Mouse (Mus musculus) frontal cortex, postnatal 10 days (tissue): ENCODE results near the gene Prokr2.

Experiments
- DNase-seq, 2 experiments: peaks; one replicate each; pipeline ENCODE4 v3.0.0; 2022; ENCODE audit warnings: low spot score in 2 of 2, mixed read lengths in 1 of 2

The Prokr2 gene

DNA sequence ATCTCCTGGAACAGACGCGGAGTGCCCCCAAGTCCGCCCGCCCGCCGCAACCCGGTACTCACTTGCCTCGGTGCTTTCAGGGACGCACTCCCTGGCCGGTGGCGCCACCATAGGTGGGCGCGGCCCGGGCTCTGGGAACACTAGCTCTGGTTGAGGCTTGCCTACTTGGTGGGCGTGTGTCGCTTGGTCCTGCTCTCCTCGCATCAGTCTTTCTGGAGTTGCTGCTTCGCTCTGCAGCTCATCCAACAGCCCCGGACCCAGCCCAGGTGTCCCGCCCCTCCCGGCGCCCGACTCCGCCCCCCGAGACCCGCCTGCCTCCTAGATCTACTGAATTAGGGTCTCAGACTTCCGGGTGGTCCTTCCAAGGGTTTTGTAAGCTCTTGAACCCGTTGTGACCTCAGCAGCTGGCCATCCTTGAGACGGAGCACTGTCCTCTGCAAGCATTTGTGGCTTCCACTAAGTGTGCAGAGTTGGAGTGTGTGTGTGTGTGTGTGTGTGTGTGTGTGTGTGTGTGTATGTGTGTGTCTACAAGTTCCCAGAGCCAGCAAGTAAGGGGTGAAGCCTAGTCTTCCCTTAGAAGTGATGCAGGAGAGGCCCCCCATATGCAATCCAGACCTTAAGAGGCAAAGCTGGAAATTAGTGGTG is at the start of gene Prokr2:
Gene Prokr2 (minus strand): TSS at position 254 of the 645 bp plus-strand sequence.
- no peak for DNase-seq

DNA sequence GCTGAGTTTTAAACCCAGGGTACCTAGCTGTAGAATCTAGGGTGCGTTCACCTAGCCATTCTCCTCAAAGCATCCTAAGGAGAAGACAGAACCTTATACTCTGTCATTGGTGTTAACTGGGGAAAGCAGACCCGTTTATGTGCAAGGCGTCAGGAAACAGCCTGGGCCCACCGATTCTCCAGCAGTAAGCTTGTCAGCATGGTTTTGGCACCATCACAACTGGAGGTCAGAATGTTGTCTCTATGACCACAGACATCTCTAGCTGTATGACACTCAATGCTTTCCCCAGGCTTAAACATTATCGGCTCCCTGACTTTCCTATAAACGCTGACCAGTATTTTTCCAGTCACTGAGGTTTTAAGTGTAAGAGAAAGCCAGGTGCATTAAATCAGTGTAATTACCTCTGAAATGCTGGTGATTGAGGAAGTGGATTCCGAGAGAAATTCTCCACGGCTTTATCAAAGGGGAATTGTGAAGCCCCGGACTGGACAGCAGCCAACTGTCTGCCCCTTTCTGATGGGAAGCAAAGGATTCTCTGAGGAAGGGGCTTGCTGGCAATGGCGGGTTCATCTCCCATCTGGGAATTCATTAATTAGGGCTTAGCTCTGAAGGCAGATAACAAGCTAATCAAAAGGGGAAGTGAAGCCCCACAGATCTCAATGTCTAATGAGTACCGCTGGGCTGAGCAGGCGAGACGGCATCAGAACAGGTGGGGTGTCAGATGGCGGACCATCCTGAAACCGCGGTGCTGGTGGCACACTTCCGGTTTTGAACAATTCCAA is 42.1 kb upstream of the Prokr2 start:
- peak in 1 of 2 experiments; percentile 16 for DNase-seq

DNA sequence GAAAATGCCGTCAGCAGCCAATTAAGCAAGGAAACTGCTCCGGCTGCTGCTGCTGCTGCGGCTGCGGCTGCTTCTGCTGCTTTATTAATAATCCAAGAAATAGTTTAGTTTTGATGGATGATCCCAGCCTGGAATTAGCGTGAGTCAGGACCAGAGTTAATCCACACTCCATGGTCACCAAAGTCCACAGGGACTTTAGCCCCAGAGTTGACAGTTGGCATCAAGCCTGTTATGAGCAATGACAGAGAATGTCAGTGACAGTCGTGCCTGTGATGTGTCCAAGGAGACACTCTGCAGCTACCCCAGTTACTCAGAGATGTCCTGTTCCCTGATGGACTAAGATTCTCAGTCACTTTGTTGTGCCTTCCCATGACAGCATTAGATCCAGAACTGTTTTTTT is 40.3 kb upstream of the Prokr2 start:
- DNase-seq: no peak

DNA sequence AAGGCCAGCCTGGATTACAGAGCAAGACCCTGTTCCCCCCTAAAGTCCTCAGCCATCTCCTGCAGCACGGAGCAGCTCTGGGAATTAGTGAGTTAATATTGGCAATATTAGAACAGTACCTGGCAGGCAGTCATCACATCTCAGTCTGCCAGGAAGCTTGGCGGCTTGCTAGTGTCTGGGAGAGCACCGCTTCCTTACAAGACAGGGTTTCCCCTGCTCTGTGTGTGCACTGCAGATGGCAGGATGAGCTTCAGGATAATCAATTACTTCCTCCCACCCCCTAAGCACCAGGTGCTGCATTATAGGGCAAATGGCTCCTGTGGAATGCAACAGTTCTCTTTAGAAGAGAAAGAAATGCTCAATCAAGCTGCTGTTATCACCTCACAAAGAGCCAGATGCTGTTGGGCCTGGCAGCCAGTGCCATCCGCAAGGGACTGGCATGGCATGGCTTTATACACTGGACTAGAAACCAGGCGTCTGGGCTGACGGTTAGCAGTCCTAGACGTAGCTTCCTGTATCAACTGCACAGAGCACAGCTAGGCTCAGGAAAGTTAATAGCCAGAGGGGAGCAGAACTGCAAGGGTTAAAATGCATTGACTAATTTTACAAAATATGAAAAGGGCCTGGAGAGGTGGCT is 38.3 kb upstream of the Prokr2 start:
- no peak for DNase-seq

DNA sequence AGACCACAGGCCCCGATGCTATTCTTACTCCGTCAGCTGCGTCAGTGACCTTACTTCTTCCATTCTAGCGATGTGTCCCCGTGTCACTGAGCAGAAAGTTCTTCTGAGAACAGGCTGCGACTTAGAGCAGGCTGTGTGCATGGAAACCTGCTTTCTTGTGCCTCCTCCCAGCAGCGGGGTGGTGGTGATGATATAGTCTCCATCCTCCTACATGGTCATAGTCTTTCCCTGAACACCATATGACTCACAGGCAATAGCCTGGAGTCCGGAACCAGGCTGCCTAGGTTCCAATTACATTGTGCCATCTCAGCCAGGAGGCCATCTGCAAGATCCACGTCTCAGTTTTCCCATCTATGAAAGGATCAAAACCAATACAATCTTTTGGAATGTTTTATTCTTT is 37.6 kb upstream of the Prokr2 start:
- DNase-seq: no peak

DNA sequence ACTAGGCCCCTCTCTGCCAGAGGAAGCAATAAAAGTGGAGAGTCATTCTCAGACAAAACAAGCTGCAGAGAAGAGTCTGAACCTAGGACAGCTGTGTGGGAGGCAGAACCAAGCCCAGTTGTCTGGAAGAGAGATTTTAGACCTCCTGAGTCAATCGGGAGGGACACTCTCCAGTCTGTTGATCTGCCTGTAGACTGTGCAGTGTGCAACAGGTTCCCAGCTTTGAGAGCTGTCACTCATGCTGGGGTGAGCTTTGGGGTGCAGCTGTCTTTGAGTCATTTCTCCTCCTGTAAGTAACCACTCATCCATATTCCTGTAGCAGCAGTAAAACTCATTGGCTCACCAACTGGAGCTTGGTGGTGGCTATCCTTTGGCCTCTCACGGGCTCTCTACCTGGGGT is 33.2 kb upstream of the Prokr2 start:
- DNase-seq: no peak

DNA sequence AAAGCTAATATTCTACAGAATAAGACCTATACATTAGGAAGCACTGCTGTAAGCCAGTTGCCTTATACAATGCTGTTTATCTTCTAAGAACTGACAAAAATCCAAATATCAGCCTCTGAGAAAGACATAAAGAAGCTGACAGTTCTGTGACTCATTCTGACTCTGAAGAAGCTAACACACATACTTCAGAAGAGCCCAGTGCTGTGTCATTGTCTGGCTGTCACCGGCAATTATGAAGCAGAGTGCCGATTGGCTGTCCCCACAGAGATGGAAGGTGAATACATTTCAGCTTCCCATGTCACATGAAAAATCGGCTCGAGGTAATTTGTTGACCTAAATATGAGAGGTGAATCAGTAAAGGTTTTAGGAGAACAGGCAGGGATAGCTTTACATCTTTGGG is 24.9 kb upstream of the Prokr2 start:
- DNase-seq: no peak

DNA sequence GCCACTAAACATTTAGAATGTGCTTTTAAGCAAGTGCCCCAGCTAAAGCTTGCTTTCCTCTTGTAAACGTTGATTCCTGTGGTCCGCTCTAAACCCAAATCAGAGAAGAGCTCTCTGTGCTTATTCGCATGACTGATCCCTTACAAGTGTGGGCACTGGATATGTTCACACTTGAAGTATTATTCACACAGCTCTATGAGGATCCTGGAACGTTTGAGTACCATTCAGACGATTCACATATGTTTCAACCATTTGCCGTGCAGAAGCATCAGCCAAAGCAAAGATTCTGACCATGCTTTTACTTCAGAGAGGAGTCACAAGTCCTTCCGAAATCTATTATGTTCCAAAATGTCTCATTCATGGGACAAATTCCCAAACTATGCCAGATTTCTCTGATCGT is 12.9 kb upstream of the Prokr2 start:
- no peak for DNase-seq

DNA sequence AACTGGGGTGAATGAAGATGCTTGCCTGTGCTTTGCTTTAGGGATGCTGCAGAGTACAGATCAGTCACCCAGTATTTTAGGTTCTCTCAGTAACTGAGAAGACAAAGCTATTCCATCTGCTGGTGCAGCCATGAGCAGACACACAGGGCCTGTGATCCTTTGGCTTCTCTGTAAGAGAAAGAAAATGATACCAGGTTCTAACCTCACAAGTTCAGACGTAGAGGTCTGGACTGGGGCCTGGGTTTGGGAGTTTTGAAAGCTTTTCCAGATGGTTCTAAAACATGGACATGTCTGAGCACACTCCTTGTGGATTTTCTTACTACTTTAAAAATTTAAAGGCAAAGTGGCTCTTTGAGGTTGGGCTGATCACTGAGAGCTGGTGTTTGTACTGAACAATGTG is 10.5 kb upstream of the Prokr2 start:
- DNase-seq: no peak

DNA sequence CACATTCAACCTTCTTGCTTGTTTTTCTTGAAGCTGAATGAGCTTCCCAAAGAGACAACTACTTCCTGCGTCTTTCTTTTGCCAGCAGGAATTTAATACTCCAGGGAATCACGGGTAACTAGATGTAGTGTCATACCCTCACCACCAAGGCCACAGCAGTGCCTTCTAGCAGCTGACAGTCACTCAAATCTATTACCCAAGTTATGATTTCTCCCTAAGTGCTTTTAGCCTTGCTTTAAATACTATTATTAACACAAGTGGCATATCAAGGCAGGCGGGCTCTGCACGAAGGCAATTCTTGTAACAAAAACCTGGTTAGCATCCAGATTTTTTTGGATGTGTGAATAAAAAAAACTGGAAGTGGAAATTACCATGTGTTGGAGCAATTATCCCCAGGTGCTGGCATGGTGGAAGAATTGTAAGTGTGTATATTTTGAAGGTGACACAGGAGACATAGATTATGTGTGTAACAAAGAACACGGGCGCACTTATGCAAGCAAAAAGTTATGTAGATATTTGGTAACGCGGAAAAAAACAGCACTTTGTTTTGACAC is 5.4 kb upstream of the Prokr2 start:
- no peak for DNase-seq

DNA sequence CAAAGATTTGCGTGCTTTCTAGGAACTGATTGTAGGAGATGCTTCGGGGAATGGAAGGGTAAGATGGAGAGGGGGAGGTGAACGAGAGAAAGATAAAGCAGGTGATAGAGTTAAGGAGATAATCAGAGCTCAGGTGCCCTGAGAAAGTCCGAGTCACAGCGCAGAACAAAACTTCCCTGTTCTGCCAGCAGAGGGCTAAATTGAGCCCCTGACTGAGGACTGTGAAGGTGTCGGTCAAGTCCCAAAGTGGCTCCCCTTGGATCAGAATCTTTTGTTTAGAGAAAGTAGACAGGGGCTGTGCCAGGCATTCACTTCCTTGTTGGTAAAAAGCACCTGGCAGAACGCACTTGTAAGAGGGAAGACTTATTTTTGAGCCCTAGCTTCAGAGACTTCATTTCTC is 4.3 kb upstream of the Prokr2 start:
- no peak for DNase-seq

DNA sequence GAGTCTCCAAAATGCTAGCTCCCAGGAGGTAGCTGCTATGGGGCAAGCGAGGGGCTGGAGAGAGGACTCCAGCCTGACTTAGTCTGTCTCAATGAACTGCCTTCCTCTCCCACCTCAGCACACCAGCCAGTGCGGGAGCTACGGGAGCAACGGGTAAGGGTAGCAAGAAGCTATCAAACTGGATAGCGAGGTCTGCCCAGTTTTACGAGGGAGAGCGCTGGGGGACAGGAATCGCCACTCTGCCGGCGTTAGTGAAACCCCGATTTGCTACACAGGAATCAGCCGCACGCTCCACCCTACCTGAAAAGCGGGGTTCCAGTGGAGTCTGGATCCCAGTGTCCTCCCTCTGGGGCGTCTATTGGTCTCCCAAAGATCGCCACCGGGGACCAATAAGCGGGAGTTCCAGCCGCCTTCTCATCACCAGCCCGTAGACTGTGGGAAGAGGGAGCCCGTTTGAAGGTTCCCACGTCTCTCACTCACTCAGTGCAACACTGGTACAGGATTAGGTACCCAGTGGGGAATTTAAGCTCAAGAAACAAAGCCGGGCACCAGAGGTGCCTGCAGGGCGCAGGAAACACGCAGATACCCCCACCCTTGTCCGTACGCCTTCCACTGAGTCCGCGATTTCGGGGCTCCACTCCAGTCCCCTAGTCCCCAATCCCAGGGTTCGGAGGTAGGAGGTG is 595 bp downstream of the Prokr2 start:
- DNase-seq: no peak

DNA sequence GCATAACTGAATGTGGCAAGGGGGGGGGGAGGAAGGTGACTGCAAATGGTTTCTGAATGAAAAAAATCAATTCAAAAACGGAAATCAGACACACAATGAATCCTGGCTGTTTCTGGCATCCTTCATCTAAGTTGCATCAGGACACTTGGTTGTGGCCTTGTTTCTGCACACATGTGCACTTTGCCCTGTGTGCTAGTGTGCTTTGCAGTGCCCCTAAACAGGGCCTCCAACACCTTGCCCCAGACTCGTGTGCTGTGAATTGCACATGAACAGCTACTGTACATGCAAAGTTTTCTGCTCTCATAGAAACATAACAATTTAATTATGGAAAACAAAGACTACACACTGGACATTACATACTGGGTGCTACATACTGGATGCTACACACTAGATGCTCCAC is 2.9 kb downstream of the Prokr2 start:
- no peak for DNase-seq

DNA sequence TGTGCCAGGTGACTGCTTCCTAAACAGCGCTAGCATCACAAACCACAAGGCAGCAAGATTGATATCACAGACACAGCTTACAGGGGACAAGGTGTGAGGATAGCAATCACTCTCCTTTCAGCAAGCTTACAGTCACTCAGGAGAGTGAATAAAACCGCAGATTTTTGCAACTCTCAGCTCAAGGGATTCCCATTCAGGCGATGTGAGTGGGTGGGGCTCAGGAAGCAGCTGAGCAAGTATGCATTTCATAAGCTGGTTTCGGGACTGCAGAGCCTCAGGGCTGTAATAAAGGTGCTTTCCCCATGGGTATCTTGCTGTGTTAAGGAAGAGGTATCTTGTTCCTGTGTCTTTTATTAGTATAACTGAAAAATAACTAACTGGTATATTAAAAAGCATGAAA is 5.6 kb downstream of the Prokr2 start:
- DNase-seq: no peak

DNA sequence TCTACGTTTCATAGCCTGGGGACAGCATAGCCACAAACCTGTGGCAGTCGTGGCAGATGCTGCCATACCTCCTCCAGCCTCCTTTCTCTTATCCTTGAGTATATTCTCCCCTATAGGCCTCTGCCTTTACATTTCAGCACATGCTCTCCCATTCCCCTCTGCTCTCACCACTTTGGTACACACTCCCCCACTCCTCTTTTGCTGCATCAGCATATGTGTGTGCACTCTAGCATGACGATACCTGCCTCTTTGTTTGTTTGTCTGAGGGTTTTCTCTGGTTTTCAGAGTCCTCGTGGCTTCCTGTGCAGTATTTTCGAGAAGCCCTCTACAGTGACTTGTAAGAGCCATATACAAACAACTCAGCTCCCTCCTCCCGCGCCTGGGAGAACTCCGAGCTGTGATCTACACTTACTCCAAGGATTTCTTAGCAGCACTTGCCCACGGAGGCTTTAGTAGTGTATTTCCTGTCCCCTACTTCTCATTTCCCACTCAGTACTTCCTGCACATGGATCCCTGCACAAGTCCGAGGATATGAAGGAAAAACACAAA is 6.6 kb downstream of the Prokr2 start:
- DNase-seq: no peak

DNA sequence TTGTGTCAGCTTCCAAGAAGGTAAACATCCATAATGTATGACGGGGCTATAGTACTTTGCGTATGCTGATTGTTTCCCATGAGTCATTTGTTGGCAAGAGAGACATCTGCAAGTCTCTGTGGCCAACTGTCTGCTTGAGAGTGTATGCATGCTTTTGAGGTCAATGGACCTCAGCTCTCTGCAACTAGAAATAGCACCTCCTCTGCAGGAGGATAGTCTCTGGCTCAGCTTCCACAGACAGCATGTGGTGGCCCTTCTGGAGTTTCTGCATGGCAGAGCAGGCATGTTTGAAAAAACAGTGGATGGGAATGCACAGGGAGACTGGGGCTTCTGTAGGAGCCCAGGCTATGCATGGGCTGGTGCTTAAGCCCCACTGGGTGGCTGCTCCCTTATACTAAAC is 7.8 kb downstream of the Prokr2 start:
- DNase-seq: peak; percentile 25 to 28

DNA sequence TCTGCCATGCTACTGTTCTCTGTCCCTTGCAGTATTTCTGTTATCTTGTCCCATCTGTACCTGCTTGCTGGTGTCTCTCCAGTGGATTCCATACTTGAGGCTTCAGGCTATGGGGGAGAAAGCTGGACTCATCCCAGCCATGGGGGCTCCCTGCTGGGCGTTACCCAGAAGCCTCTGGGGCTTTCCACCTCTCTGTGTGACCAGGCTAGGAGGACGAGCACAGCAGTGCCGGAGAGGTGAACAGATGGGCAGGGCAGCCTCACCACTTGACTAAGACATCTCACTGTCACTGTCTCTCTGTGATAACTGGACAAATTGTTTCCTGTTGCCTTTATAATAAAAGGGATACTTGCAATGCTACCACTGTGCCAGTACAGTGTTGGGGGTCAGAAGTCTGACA is 9.5 kb downstream of the Prokr2 start:
- DNase-seq: no peak

DNA sequence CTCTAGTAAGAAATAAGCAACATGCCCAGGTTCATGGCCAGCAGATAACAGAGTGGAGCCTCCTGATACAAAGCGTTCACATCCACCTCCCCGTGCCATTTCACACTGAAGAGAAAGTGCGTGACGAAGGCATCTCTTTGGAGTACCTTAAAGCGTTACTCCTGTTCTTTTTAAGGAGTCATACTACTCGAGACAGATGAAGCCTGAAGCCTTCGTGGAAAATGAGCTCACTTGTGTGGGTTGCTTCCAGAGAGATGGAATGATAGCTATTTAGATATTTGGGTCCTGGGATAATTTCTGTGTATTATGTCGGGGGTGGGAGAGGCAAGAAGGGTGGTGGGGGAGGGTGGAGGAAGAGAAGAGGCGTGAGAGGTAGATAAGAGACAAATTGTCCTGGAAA is 10.1 kb downstream of the Prokr2 start:
- DNase-seq: no peak

DNA sequence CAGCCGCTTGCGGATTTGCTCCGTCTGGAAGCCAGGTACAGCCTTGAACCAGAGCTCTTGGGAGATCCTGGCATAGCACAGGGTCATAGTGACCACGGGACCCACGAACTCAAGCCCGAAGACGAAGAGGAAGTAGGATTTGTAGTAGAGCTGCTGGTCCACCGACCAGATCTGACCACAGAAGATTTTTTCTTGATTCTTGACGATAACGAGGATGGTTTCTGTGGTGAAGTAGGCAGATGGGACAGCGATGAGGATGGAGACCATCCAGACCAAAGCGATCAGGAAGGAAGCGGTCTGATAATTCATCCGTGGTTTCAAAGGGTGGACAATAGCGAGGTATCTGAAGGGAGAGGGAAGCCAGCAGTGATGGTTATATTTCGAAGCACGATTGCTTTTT is 11.5 kb downstream of the Prokr2 start:
- no peak for DNase-seq

DNA sequence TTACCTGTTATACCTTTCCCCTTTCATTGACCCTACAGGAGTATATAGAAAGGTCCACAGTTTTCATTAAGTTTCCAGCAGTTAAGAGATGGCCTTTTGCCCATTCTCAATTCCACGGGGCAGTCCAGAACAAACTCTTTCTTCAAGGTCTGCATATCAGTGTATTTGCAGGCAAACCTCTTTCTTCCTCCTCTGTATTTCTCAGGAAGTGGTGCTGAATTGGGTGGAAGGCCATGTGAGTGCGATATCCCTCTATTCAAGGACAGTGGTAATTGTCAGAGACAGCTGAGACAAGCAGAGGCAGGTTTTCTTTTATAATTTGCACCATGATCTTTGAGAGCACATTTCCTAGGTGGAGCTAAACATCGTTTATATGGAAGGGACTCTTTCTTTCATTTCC is 16.8 kb downstream of the Prokr2 start:
- DNase-seq: no peak

DNA sequence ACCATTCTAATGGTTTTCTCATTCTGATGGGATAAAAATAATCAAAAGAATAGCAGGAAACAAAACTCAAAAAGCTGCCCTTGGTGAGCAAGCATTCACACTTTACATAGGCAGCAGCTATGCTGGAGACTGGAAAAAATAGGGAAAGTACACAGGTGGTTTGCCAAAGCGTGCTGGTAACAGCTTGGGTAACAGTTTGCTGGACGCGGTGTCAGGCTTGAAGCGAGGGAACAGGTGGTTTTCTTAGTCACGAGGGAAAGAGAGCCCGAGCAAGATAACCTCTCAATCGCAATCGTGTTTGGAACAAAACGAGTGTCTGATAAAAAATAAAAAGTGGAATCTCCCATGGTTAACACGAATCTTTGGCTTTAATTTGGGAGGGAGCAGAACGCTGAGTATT is 41.4 kb downstream of the Prokr2 start:
- no peak for DNase-seq

DNA sequence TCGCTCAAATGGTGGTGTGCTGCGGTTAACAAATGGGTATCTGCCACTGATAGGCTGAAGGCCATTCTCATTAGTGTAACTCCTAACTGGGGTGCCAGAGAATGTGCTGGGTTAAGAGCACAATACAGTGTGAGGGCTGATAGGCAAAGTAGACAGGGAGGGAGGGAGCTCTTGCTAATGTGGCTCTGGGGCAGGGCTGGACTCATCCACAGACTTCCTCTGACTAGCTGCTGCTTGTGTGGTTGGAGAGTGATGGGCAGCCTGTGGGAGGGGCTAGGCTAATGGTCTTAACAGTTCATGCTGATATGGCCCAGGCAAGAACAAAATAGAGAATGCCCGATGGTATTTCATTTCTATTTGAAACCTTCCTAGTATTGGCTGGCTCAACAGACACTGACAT is 44.0 kb downstream of the Prokr2 start:
- no peak for DNase-seq
